Mouse (Mus musculus): Measurements from ENCODE around the gene Col5a1. TPM values are rescaled to one million over a fixed set of nuclear protein-coding genes. Genes with fewer than 3 reads are reported as not detected.

The Col5a1 gene
- polyA plus RNA-seq, 1 experiment = 0.03 TPM

- H3K9me3 ChIP-seq = peaks cover 8% of the 10 kb centered on the region
- H3K4me3 ChIP-seq (replicated peaks) = no peak overlapping the region
- peaks cover 90% of the 10 kb centered on the region for H3K27me3 ChIP-seq (replicated peaks)
- H3K36me3 ChIP-seq (replicated peaks; ENCODE audit: low read length) = no peaks in the 10 kb centered on the region
- TF ChIP-seq GATA1 (IDR thresholded peaks at IDR 0.05; ENCODE audit: borderline replicate concordance, low read length) (no peak), FLI1 (IDR thresholded peaks at IDR 0.05; ENCODE audit: low read length) (no peak)
- H3K4me1 ChIP-seq = peaks cover 9% of the 10 kb centered on the region
These were observed 2.9 kb upstream of the Col5a1 start for GRCm38 (mm10) chr2:27883276-27883675.

GRCm38 (mm10) chr2:27885456-27886147 lies 623 bp upstream of the Col5a1 start:
- H3K4me3 ChIP-seq (replicated peaks) = no peak overlapping the region
- no peaks in the 10 kb centered on the region for H3K36me3 ChIP-seq (replicated peaks; ENCODE audit: low read length)
- no peaks in the 10 kb centered on the region for H3K9me3 ChIP-seq
- H3K27me3 ChIP-seq (replicated peaks) = peaks cover 97% of the 10 kb centered on the region
- TF ChIP-seq GATA1 (IDR thresholded peaks at IDR 0.05; ENCODE audit: borderline replicate concordance, low read length) (no peak), FLI1 (IDR thresholded peaks at IDR 0.05; ENCODE audit: low read length) (no peak)
- peaks cover 9% of the 10 kb centered on the region for H3K4me1 ChIP-seq

- peaks cover 9% of the 10 kb centered on the region for H3K4me1 ChIP-seq
- no peaks in the 10 kb centered on the region for H3K9me3 ChIP-seq
- peaks cover 100% of the 10 kb centered on the region for H3K27me3 ChIP-seq (replicated peaks)
- TF ChIP-seq FLI1 (IDR thresholded peaks at IDR 0.05; ENCODE audit: low read length) = no peak
- no peak for TF ChIP-seq GATA1 (IDR thresholded peaks at IDR 0.05; ENCODE audit: borderline replicate concordance, low read length)
- H3K4me3 ChIP-seq (replicated peaks) = peak overlapping the region; percentile 74
- H3K36me3 ChIP-seq (replicated peaks; ENCODE audit: low read length) = no peaks in the 10 kb centered on the region
These were observed 609 bp downstream of the Col5a1 start for GRCm38 (mm10) chr2:27886608-27887460.

- H3K4me3 ChIP-seq (replicated peaks) = no peak overlapping the region
- TF ChIP-seq GATA1 (IDR thresholded peaks at IDR 0.05; ENCODE audit: borderline replicate concordance, low read length) = no peak
- TF ChIP-seq FLI1 (IDR thresholded peaks at IDR 0.05; ENCODE audit: low read length) = no peak
- peaks cover 93% of the 10 kb centered on the region for H3K27me3 ChIP-seq (replicated peaks)
- H3K4me1 ChIP-seq = peaks cover 9% of the 10 kb centered on the region
- no peaks in the 10 kb centered on the region for H3K9me3 ChIP-seq
- no peaks in the 10 kb centered on the region for H3K36me3 ChIP-seq (replicated peaks; ENCODE audit: low read length)
These were observed 1.4 kb downstream of the Col5a1 start for GRCm38 (mm10) chr2:27887461-27888264.

GRCm38 (mm10) chr2:27888603-27889545 lies 2.6 kb downstream of the Col5a1 start:
- Histone ChIP-seq H3K4me3 (replicated peaks) (no peak overlapping the region), H3K9me3 (no peaks in the 10 kb centered on the region), H3K4me1 (peaks cover 9% of the 10 kb centered on the region), H3K36me3 (replicated peaks; ENCODE audit: low read length) (no peaks in the 10 kb centered on the region), H3K27me3 (replicated peaks) (peaks cover 85% of the 10 kb centered on the region)
- no peak for TF ChIP-seq GATA1 (IDR thresholded peaks at IDR 0.05; ENCODE audit: borderline replicate concordance, low read length)
- TF ChIP-seq FLI1 (IDR thresholded peaks at IDR 0.05; ENCODE audit: low read length) = no peak

- peaks cover 84% of the 10 kb centered on the region for H3K27me3 ChIP-seq (replicated peaks)
These were observed 5.8 kb downstream of the Col5a1 start for GRCm38 (mm10) chr2:27891922-27892541.

GRCm38 (mm10) chr2:27893015-27893414 lies 6.8 kb downstream of the Col5a1 start:
- H3K36me3 ChIP-seq (replicated peaks; ENCODE audit: low read length) = no peaks in the 10 kb centered on the region
- H3K4me3 ChIP-seq (replicated peaks) = no peak overlapping the region
- H3K27me3 ChIP-seq (replicated peaks) = peaks cover 83% of the 10 kb centered on the region
- H3K4me1 ChIP-seq = no peaks in the 10 kb centered on the region
- H3K9me3 ChIP-seq = no peaks in the 10 kb centered on the region
- TF ChIP-seq FLI1 (IDR thresholded peaks at IDR 0.05; ENCODE audit: low read length) = no peak
- no peak; the same call in 2 of the 3 replicates for TF ChIP-seq GATA1 (IDR thresholded peaks at IDR 0.05; ENCODE audit: borderline replicate concordance, low read length)

More at GRCm38 (mm10) chr2:27891922-27892541, 5.8 kb downstream of the Col5a1 start:
- H3K36me3 ChIP-seq (replicated peaks; ENCODE audit: low read length) = no peaks in the 10 kb centered on the region
- H3K4me3 ChIP-seq (replicated peaks) = no peak overlapping the region
- H3K4me1 ChIP-seq = no peaks in the 10 kb centered on the region
- TF ChIP-seq FLI1 (IDR thresholded peaks at IDR 0.05; ENCODE audit: low read length) (no peak), GATA1 (IDR thresholded peaks at IDR 0.05; ENCODE audit: borderline replicate concordance, low read length) (no peak)
- H3K9me3 ChIP-seq = no peaks in the 10 kb centered on the region

GRCm38 (mm10) chr2:27894986-27895385 lies 8.8 kb downstream of the Col5a1 start:
- Histone ChIP-seq H3K27me3 (replicated peaks) (peaks cover 71% of the 10 kb centered on the region), H3K4me1 (no peaks in the 10 kb centered on the region), H3K9me3 (no peaks in the 10 kb centered on the region), H3K36me3 (replicated peaks; ENCODE audit: low read length) (no peaks in the 10 kb centered on the region), H3K4me3 (replicated peaks) (no peak overlapping the region)
- TF ChIP-seq GATA1 (IDR thresholded peaks at IDR 0.05; ENCODE audit: borderline replicate concordance, low read length) (no peak), FLI1 (IDR thresholded peaks at IDR 0.05; ENCODE audit: low read length) (no peak)

Data from megakaryocyte, embryonic 14.5 days (primary cell).